Comparison of ENCODE assay signal across 10 mouse cellular contexts in the genomic region with DNA sequence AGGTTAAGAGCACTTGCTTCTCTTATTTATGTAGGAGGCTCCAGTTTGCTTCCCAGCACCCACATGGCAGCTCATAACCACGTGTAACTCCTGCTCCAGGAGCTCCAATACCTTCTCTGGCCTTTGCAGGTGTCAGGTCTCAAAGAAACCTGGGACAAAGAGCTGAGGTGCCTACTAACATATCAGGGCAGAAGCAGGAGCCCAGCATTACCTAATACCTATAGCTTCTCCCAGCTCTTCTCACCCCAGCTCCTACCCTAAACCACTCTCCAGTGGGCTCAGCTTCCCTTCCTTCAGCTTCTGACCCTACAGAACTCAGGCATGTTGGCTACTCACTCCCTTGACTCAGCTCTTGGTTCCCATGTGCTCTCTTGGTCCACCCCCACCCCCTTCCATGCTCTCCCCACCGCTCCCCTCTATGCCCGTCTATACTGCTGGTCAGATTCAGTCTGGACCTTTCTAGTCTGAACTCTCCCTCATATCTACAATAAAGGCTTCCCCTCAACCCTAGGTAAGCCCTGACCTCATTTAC. TPM values are rescaled to one million over a fixed set of nuclear protein-coding genes. Genes with fewer than 3 reads are reported as not detected.
DNase-seq lines count a peak whose midpoint lies in the region; ATAC-seq and TF ChIP-seq lines count a peak whose summit lies in the region.
"Had no signal": no experiment of that assay in that cellular context is flagged by ENCODE, and none has a peak within 500 bp of the region (broad histone marks: within the 10 kb centered on the region; RNA-seq: fewer than 3 reads in every experiment).

No protein-coding gene starts in this region.

- DNase-seq in liver, embryonic 11.5 days (ENCODE audit: low spot score), result no peak
- no peak for DNase-seq in liver
- no peak for DNase-seq in limb, embryonic 10.5 days (ENCODE audit: low spot score)
- no peak for DNase-seq in cerebellum, postnatal 10 days
- DNase-seq in cerebellum, adult 11-12 months, result no peak
- DNase-seq in spleen, postnatal 14 days (ENCODE audit: low spot score in 2 of 2), result no peak
- DNase-seq: cerebellum, adult 8-10 months had no signal

- peak overlapping the region; percentile 65 for H3K4me2 ChIP-seq in liver, embryonic 11.5 days
- H3K4me2 ChIP-seq in neural tube, embryonic 12.5 days (replicated peaks), result peak overlapping the region; percentile 71

- no peak overlapping the region; the same call in 1 of the 2 replicates for H3K27ac ChIP-seq in liver, embryonic 11.5 days (ENCODE audit: low read depth, low read length)
- H3K27ac ChIP-seq in embryonic fibroblast, embryonic 13.5 days (ENCODE audit: insufficient read depth, low read length), result no peak overlapping the region
- H3K27ac ChIP-seq in limb, embryonic 10.5 days, result peak overlapping the region; percentile 95
- H3K27ac ChIP-seq in neural tube, embryonic 12.5 days, result no peak overlapping the region

- 65% methylated on average over 3 of the region's 3 CpGs for WGBS in liver, embryonic 11.5 days
- 90% methylated on average over 3 of the region's 3 CpGs for WGBS in limb, embryonic 10.5 days
- WGBS in neural tube, embryonic 12.5 days, result 89% methylated on average over 3 of the region's 3 CpGs

- H3K9me3 ChIP-seq in liver, embryonic 11.5 days (ENCODE audit: control insufficient read depth, low read length), result no peaks in the 10 kb centered on the region
- H3K9me3 ChIP-seq in limb, embryonic 10.5 days (replicated peaks), result no peaks in the 10 kb centered on the region
- no peaks in the 10 kb centered on the region for H3K9me3 ChIP-seq in neural tube, embryonic 12.5 days

- peaks cover 7% of the 10 kb centered on the region for H3K4me1 ChIP-seq in liver, embryonic 11.5 days (replicated peaks; ENCODE audit: control insufficient read depth, insufficient read depth, low read length)
- peaks cover 6% of the 10 kb centered on the region; the same call in 1 of the 2 replicates for H3K4me1 ChIP-seq in embryonic fibroblast, embryonic 13.5 days (ENCODE audit: control insufficient read depth, insufficient read depth, low read length)
- peaks cover 21% of the 10 kb centered on the region for H3K4me1 ChIP-seq in limb, embryonic 10.5 days
- peaks cover 28% of the 10 kb centered on the region for H3K4me1 ChIP-seq in neural tube, embryonic 12.5 days

- H3K27me3 ChIP-seq in liver, embryonic 11.5 days (replicated peaks; ENCODE audit: control insufficient read depth, insufficient read depth, low read length), result no peaks in the 10 kb centered on the region
- H3K27me3 ChIP-seq in limb, embryonic 10.5 days (ENCODE audit: low read depth, poor library complexity, severe bottlenecking), result no peaks in the 10 kb centered on the region
- no peaks in the 10 kb centered on the region for H3K27me3 ChIP-seq in neural tube, embryonic 12.5 days (replicated peaks)
- H3K27me3 ChIP-seq: Patski had no signal

- no peak for TF ChIP-seq CTCF in embryonic fibroblast, embryonic 13.5 days (IDR thresholded peaks at IDR 0.05; ENCODE audit: borderline replicate concordance, insufficient read depth, low read length)

- peak overlapping the region; percentile 90 for H3K9ac ChIP-seq in liver, embryonic 11.5 days (ENCODE audit: low read depth, low read length)
- no peak overlapping the region for H3K9ac ChIP-seq in neural tube, embryonic 12.5 days

- TF ChIP-seq POLR2A in embryonic fibroblast, embryonic 13.5 days (IDR thresholded peaks at IDR 0.05; ENCODE audit: low read depth, low read length), result no peak

- H3K36me3 ChIP-seq in liver, embryonic 11.5 days (ENCODE audit: control insufficient read depth, insufficient read depth, low read length), result peaks cover 16% of the 10 kb centered on the region; the same call in 1 of the 2 replicates
- H3K36me3 ChIP-seq in limb, embryonic 10.5 days, result peaks cover 44% of the 10 kb centered on the region
- H3K36me3 ChIP-seq in neural tube, embryonic 12.5 days, result peaks cover 25% of the 10 kb centered on the region

- no peak for ATAC-seq in liver, embryonic 11.5 days (replicated peaks; ENCODE audit: low FRiP score)
- no peak for ATAC-seq in neural tube, embryonic 12.5 days (ENCODE audit: low FRiP score, low read depth)
- ATAC-seq: Patski had no signal

- peak overlapping the region; percentile 59 for H3K4me3 ChIP-seq in liver, embryonic 11.5 days (ENCODE audit: low read depth, low read length)
- H3K4me3 ChIP-seq in embryonic fibroblast, embryonic 13.5 days (ENCODE audit: insufficient read depth, low read length), result peak overlapping the region; percentile 90; the same call in 1 of the 2 replicates
- H3K4me3 ChIP-seq in limb, embryonic 10.5 days, result peak overlapping the region; percentile 67
- H3K4me3 ChIP-seq in neural tube, embryonic 12.5 days, result peak overlapping the region; percentile 58; the same call in 1 of the 2 replicates

RNA-seq across cellular contexts. Expression of a gene that starts 1.5 kb away (rescaled TPM):
- 19.0 and 24.8 TPM in 2 replicates for polyA plus RNA-seq in liver, embryonic 11.5 days (2014; fragmentation: Nextera tagmentation; extraction: Ambion mirVana)
- 8.2 and 10.2 TPM in 2 replicates for polyA plus RNA-seq in embryonic fibroblast, embryonic 13.5 days (2011; ENCODE audit: insufficient read length, low read depth, missing spikeins)
- polyA plus RNA-seq in limb, embryonic 10.5 days (2016; fragmentation: Nextera tagmentation; extraction: Ambion mirVana), result 20.9 and 22.2 TPM in 2 replicates
- polyA plus RNA-seq in neural tube, embryonic 12.5 days (2016; fragmentation: Nextera tagmentation; extraction: Ambion mirVana), result 10.0 and 12.5 TPM in 2 replicates

RNA-seq across cellular contexts. Expression of a gene that starts 1.9 kb away (rescaled TPM):
- polyA plus RNA-seq in liver, embryonic 11.5 days (2014; fragmentation: Nextera tagmentation; extraction: Ambion mirVana), result 18.9 and 21.7 TPM in 2 replicates
- 27.2 and 31.0 TPM in 2 replicates for polyA plus RNA-seq in embryonic fibroblast, embryonic 13.5 days (2011; ENCODE audit: insufficient read length, low read depth, missing spikeins)
- polyA plus RNA-seq in limb, embryonic 10.5 days (2016; fragmentation: Nextera tagmentation; extraction: Ambion mirVana), result 19.6 and 23.3 TPM in 2 replicates
- polyA plus RNA-seq in neural tube, embryonic 12.5 days (2016; fragmentation: Nextera tagmentation; extraction: Ambion mirVana), result 29.6 and 30.5 TPM in 2 replicates
